Mouse (Mus musculus): Measurements from ENCODE around the gene Akt1. TPM values are rescaled to one million over a fixed set of nuclear protein-coding genes. Genes with fewer than 3 reads are reported as not detected.

Akt1 gene
- total and polyA plus RNA-seq, 3 experiments = 149 to 207 (median 189) TPM

GRCm38 (mm10) chr12:112643126-112643525, 31.6 kb downstream of the Akt1 start:
- Histone ChIP-seq H3K4me1 (ENCODE audit: control insufficient read depth, insufficient read depth, low read length) (peaks cover 2% of the 10 kb centered on the region), H3K4me3 (no peak overlapping the region), H3K36me3 (ENCODE audit: control insufficient read depth, insufficient read depth, low read length) (no peaks in the 10 kb centered on the region), H3K27me3 (ENCODE audit: control insufficient read depth, insufficient read depth, low read length) (no peaks in the 10 kb centered on the region), H3K9ac (ENCODE audit: low read depth, low read length) (no peak overlapping the region), H3K27ac (no peak overlapping the region), H3K79me2 (replicated peaks; ENCODE audit: control insufficient read depth, insufficient read depth, low read length) (no peaks in the 10 kb centered on the region)
- intact Hi-C loops (cut with DNase I) = no loop called here
- no peak for DNase-seq
- 77% methylated on average over 6 of the region's 6 CpGs for WGBS
- TF ChIP-seq POLR2A (IDR thresholded peaks at IDR 0.05; ENCODE audit: insufficient read depth, low read depth, low read length) (no peak), CTCF (IDR thresholded peaks at IDR 0.05) (no peak), EP300 (IDR thresholded peaks at IDR 0.05; ENCODE audit: insufficient read depth, low read depth, low read length) (no peak)

- Histone ChIP-seq H3K36me3 (ENCODE audit: control insufficient read depth, insufficient read depth, low read length) (no peaks in the 10 kb centered on the region), H3K9ac (ENCODE audit: low read depth, low read length) (no peak overlapping the region), H3K79me2 (replicated peaks; ENCODE audit: control insufficient read depth, insufficient read depth, low read length) (no peaks in the 10 kb centered on the region), H3K27me3 (ENCODE audit: control insufficient read depth, insufficient read depth, low read length) (no peaks in the 10 kb centered on the region), H3K27ac (no peak overlapping the region), H3K4me1 (ENCODE audit: control insufficient read depth, insufficient read depth, low read length) (peaks cover 2% of the 10 kb centered on the region; the same call in 1 of the 2 replicates), H3K4me3 (no peak overlapping the region)
- WGBS = 79% methylated on average over 10 of the region's 10 CpGs
- DNase-seq = no peak
- TF ChIP-seq CTCF (IDR thresholded peaks at IDR 0.05) (no peak), EP300 (IDR thresholded peaks at IDR 0.05; ENCODE audit: insufficient read depth, low read depth, low read length) (no peak), POLR2A (IDR thresholded peaks at IDR 0.05; ENCODE audit: insufficient read depth, low read depth, low read length) (no peak)
- intact Hi-C loops (cut with DNase I) = no loop called here
Observed at GRCm38 (mm10) chr12:112639526-112639925, 35.2 kb downstream of the Akt1 start.

DNA sequence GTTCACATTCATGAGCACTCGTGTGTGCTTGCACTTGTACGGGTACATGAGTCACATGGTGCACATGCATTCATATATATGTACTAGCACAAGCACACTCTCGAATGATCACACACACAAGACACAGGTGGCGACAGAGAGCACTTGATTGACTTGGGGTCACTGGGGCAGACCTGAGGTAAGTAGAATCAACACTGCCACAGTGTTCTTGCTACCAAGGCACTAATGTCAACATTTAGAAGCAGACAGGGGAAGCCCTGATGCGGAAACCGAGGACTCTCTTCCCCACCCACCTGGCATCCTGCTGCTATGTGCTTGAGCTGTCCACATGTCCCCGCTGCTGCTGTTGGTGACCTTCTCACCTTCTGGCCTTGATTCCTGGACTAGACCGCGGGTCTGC, 41.0 kb downstream of the Akt1 start:
- no peak overlapping the region for H3K9ac ChIP-seq (ENCODE audit: low read depth, low read length)
- no peak overlapping the region for H3K27ac ChIP-seq
- intact Hi-C loops (cut with DNase I) = no loop called here
- H3K36me3 ChIP-seq (ENCODE audit: control insufficient read depth, insufficient read depth, low read length) = no peaks in the 10 kb centered on the region
- WGBS = 64% methylated on average over 9 of the region's 9 CpGs
- no peak overlapping the region for H3K4me3 ChIP-seq
- DNase-seq = no peak
- peaks cover 9% of the 10 kb centered on the region for H3K4me1 ChIP-seq (ENCODE audit: control insufficient read depth, insufficient read depth, low read length)
- H3K27me3 ChIP-seq (ENCODE audit: control insufficient read depth, insufficient read depth, low read length) = no peaks in the 10 kb centered on the region
- H3K79me2 ChIP-seq (replicated peaks; ENCODE audit: control insufficient read depth, insufficient read depth, low read length) = no peaks in the 10 kb centered on the region
- TF ChIP-seq EP300 (IDR thresholded peaks at IDR 0.05; ENCODE audit: insufficient read depth, low read depth, low read length) (no peak), CTCF (IDR thresholded peaks at IDR 0.05) (0 out of 2 replicates have a peak, but pooled peaks have one; percentile 7)

GRCm38 (mm10) chr12:112632907-112633306, 41.8 kb downstream of the Akt1 start:
- H3K9ac ChIP-seq (ENCODE audit: low read depth, low read length) = no peak overlapping the region
- TF ChIP-seq POLR2A (IDR thresholded peaks at IDR 0.05; ENCODE audit: insufficient read depth, low read depth, low read length) (0 out of 2 replicates have a peak, but pooled peaks have one; percentile 26), EP300 (IDR thresholded peaks at IDR 0.05; ENCODE audit: insufficient read depth, low read depth, low read length) (no peak)
- peaks cover 11% of the 10 kb centered on the region for H3K4me1 ChIP-seq (ENCODE audit: control insufficient read depth, insufficient read depth, low read length)
- H3K27ac ChIP-seq = no peak overlapping the region; the same call in 1 of the 2 replicates
- no peak overlapping the region for H3K4me3 ChIP-seq
- H3K27me3 ChIP-seq (ENCODE audit: control insufficient read depth, insufficient read depth, low read length) = no peaks in the 10 kb centered on the region
- H3K79me2 ChIP-seq (replicated peaks; ENCODE audit: control insufficient read depth, insufficient read depth, low read length) = no peaks in the 10 kb centered on the region
- 51% methylated on average over 5 of the region's 5 CpGs for WGBS
- peak in 1 of 2 experiments; percentile 49 for DNase-seq
- intact Hi-C loops (cut with DNase I) = no loop called here
- no peaks in the 10 kb centered on the region for H3K36me3 ChIP-seq (ENCODE audit: control insufficient read depth, insufficient read depth, low read length)

DNA sequence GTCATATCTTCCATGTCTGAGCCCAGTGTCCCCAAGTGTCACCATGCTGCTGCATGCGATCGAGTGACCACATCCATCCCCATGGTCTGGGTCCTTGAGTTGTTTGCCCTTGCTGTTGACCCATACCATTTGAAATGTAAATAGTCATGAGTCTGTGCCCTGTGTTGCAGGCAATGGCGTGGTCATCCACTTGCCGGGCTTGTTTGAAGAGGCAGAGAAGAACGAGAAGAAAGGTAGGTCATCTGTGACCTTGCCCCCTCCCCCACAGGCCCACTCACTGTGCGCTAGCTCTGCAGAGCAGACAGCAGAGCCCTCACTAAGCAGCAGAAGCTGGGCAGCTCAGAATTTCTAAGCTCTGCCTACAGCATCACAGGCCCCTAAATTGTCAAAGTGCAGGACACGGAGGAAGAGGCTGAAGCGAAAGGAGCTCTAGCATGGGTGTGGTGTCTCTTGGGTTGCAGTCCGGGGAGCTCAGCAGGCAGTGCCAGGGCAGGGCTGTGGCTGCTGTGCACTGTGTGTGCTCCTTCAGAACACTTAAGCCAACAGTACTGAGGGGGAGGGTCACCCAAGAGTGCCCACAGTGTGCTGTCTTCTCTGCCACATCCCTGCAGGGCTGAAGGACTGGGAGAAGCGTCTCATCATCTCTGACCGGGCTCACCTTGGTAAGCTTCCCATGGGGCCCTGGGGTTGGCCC, 42.5 kb downstream of the Akt1 start:
- Histone ChIP-seq H3K27ac (no peak overlapping the region), H3K79me2 (replicated peaks; ENCODE audit: control insufficient read depth, insufficient read depth, low read length) (no peaks in the 10 kb centered on the region), H3K9ac (ENCODE audit: low read depth, low read length) (no peak overlapping the region), H3K4me3 (no peak overlapping the region), H3K36me3 (ENCODE audit: control insufficient read depth, insufficient read depth, low read length) (no peaks in the 10 kb centered on the region), H3K27me3 (ENCODE audit: control insufficient read depth, insufficient read depth, low read length) (no peaks in the 10 kb centered on the region), H3K4me1 (ENCODE audit: control insufficient read depth, insufficient read depth, low read length) (peaks cover 11% of the 10 kb centered on the region)
- TF ChIP-seq CTCF (IDR thresholded peaks at IDR 0.05) (no peak), EP300 (IDR thresholded peaks at IDR 0.05; ENCODE audit: insufficient read depth, low read depth, low read length) (no peak), POLR2A (IDR thresholded peaks at IDR 0.05; ENCODE audit: insufficient read depth, low read depth, low read length) (no peak)
- DNase-seq = no peak
- 81% methylated on average over 11 of the region's 11 CpGs for WGBS
- intact Hi-C loops (cut with DNase I) = no loop called here

DNA sequence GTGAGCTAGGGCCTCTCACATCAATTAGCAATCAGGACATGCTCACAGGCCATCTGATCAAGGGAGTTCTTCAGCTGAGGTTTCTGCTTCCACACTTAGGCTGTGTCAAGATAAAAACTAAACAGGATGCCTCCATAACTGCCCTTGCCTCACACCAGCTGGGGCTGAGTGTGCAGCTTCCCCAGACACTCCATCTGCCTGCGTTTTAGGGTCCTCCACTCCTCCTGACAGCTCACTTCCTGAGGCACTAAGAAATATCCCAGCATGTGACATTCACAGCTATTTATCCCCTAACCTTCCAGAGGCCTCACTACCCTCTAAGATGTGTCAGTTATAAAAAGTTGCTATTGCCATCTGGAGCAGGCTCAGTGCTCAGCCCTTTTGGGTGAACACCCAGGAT, 43.2 kb downstream of the Akt1 start:
- intact Hi-C loops (cut with DNase I) = no loop called here
- Histone ChIP-seq H3K36me3 (ENCODE audit: control insufficient read depth, insufficient read depth, low read length) (no peaks in the 10 kb centered on the region), H3K27me3 (ENCODE audit: control insufficient read depth, insufficient read depth, low read length) (no peaks in the 10 kb centered on the region), H3K9ac (ENCODE audit: low read depth, low read length) (no peak overlapping the region), H3K4me1 (ENCODE audit: control insufficient read depth, insufficient read depth, low read length) (peaks cover 11% of the 10 kb centered on the region), H3K79me2 (replicated peaks; ENCODE audit: control insufficient read depth, insufficient read depth, low read length) (no peaks in the 10 kb centered on the region), H3K4me3 (no peak overlapping the region), H3K27ac (no peak overlapping the region)
- 48% methylated on average over 1 of the region's 1 CpGs for WGBS
- DNase-seq = no peak
- TF ChIP-seq POLR2A (IDR thresholded peaks at IDR 0.05; ENCODE audit: insufficient read depth, low read depth, low read length) (no peak), CTCF (IDR thresholded peaks at IDR 0.05) (no peak), EP300 (IDR thresholded peaks at IDR 0.05; ENCODE audit: insufficient read depth, low read depth, low read length) (no peak)
